Mouse (Mus musculus) small intestine, adult 2 months (tissue): ENCODE measurements around the gene Rybp. TPM values are rescaled to one million over a fixed set of nuclear protein-coding genes. Genes with fewer than 3 reads are reported as not detected.

Source experiments
- H3K27ac ChIP-seq: fragments of 200-500 bp; 2 replicates; pipeline ENCODE4 v1.5.1; 2012; ENCODE audit warnings: low read depth, low read length, control low read depth, inconsistent platforms; ENCODE audit not compliant: insufficient read depth
- H3K27me3 ChIP-seq: fragments of 200-500 bp; 2 replicates; pipeline ENCODE4 v1.6.1; 2012; ENCODE audit warnings: mild to moderate bottlenecking, moderate library complexity, low read length, inconsistent platforms; ENCODE audit not compliant: control insufficient read depth, insufficient read depth
- H3K36me3 ChIP-seq: fragments of 200-500 bp; 2 replicates; pipeline ENCODE4 v1.6.1; 2012; ENCODE audit warnings: mild to moderate bottlenecking, low read length, control low read depth, inconsistent platforms; ENCODE audit not compliant: control insufficient read depth, insufficient read depth
- H3K4me1 ChIP-seq: fragments of 200-500 bp; 2 replicates; pipeline ENCODE4 v1.6.1; 2012; ENCODE audit warnings: low read length, inconsistent platforms, mixed read lengths; ENCODE audit not compliant: control insufficient read depth, insufficient read depth, insufficient read length
- H3K4me3 ChIP-seq: fragments of 200-500 bp; 2 replicates; pipeline ENCODE4 v1.5.1; 2012; ENCODE audit warnings: low read depth, mild to moderate bottlenecking, control low read depth, inconsistent platforms, low read length, moderate library complexity
- CTCF ChIP-seq: fragments of 200-500 bp; IDR thresholded peaks from 2 replicates; pipeline ENCODE4 v1.5.1; 2012; ENCODE audit warnings: low read depth, mild to moderate bottlenecking, control low read depth, inconsistent platforms, low read length, moderate library complexity, mixed read lengths; ENCODE audit not compliant: insufficient replicate concordance, insufficient read length; ENCODE audit errors: extremely low read depth
- POLR2A ChIP-seq: fragments of 200-500 bp; IDR thresholded peaks from 2 replicates; pipeline ENCODE4 v1.6.1; 2012; ENCODE audit warnings: low read depth, mild to moderate bottlenecking, control low read depth, inconsistent platforms, low read length, moderate library complexity
- WGBS: fragments of 180-500 bp; shearing (Covaris S2); methylation state at CpG from one replicate; pipeline ENCODE4 v1.1.7; 2018; 5-methylcytosine and 5-hydroxymethylcytosine counted together
- polyA plus RNA-seq: library from polyadenylated mRNA; depleted of rRNA; stranded (reverse); fragments of >200 nt; gene quantifications from 2 replicates; pipeline ENCODE4 v1.2.3, GENCODE M21; 2012

Rybp gene
- polyA plus RNA-seq, 1 experiment, result 16.8 TPM

DNA sequence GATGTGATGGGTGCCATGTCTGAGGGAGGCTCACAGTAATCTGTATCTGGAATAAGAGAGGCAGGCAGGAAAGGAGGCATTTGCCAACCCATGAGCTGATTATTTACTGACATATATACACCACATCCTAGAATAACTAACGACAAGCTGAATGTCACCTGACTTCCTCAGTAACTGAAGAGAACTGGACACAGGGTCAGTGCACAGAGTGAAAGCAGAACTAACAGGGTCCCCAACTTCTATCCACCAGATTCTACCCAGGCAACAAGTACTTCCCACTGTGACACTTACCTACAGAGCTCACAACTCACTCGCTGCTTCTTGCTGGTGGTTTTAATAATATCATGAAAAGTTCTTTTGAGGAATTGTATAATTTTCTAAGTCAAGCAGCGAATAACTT is 15.3 kb downstream of the Rybp start:
- Histone ChIP-seq H3K27me3 (no peaks in the 10 kb centered on the region), H3K4me1 (peaks cover 10% of the 10 kb centered on the region; the same call in 1 of the 2 replicates), H3K36me3 (no peaks in the 10 kb centered on the region), H3K27ac (no peak overlapping the region), H3K4me3 (no peak overlapping the region)
- 63% methylated on average over 3 of the region's 3 CpGs for WGBS
- TF ChIP-seq CTCF, result no peak
- TF ChIP-seq POLR2A, result no peak

DNA sequence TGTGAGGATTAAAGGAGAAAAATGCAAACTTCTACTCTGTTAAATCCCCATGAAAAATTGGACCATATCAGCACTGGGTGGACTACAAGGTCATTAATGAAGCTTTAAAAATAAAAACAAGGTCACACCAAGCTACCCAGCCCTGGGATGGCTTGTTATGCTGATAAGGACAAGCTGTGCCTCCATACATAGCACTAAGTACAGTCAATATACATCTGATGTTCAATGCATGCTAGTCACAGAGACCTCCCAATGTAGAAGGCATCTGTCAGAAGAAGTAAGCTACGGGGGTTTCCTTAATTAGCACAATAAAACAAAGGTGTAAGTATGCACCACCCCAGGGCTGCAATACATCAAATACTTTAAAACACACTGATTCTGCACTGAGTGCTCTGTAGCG is 16.5 kb downstream of the Rybp start:
- WGBS, result 68% methylated on average over 2 of the region's 2 CpGs
- no peak overlapping the region for H3K4me3 ChIP-seq
- no peak overlapping the region for H3K27ac ChIP-seq
- TF ChIP-seq POLR2A, result no peak
- TF ChIP-seq CTCF, result no peak
- peaks cover 10% of the 10 kb centered on the region; the same call in 1 of the 2 replicates for H3K4me1 ChIP-seq
- no peaks in the 10 kb centered on the region for H3K36me3 ChIP-seq
- H3K27me3 ChIP-seq, result no peaks in the 10 kb centered on the region

DNA sequence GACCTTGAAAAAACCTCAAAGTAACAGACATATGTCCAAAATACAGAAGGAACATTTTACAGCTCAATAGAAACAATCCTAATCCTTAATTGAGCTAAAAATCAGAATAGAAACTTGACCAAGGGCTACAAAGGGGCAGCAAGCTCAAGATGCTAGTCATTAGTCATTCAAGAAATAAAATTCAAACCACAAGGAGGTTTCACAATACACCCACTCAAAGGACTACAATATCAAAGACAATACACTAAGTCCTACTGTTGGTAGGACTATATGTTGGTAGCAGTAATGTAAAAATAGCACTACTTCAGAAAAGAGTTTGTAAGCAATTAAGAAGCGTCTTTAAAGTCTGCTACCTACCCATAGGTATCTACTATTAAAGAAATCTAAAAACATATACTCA is 27.7 kb downstream of the Rybp start:
- Histone ChIP-seq H3K4me1 (peaks cover 2% of the 10 kb centered on the region; the same call in 1 of the 2 replicates), H3K27me3 (no peaks in the 10 kb centered on the region), H3K4me3 (no peak overlapping the region), H3K36me3 (no peaks in the 10 kb centered on the region), H3K27ac (no peak overlapping the region)
- no peak for TF ChIP-seq CTCF
- TF ChIP-seq POLR2A, result no peak
- 90% methylated on average over 1 of the region's 1 CpGs for WGBS

DNA sequence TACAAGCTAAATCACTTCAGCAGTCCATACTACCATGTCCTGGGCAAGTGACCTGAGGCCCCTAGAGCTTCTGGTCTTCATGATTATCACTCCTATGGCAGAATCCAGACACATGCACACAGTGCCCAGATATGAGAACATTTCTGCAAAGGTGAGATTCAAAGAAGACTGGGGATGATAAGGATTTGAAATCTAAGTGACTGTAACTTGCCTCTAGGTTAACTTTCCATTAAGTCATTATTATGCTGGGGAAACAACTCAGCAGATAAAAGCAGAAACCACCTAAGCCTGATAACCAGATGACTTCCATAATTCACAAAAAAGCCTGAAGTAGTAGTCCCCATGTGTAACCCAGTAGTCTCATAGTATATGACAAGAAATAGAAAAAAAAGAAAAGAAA is 29.0 kb downstream of the Rybp start:
- Histone ChIP-seq H3K36me3 (no peaks in the 10 kb centered on the region), H3K4me3 (no peak overlapping the region), H3K27me3 (no peaks in the 10 kb centered on the region), H3K27ac (no peak overlapping the region), H3K4me1 (0 out of 2 replicates have a peak, but pooled peaks cover 2% of the 10 kb centered on the region)
- TF ChIP-seq POLR2A (no peak), CTCF (no peak)

DNA sequence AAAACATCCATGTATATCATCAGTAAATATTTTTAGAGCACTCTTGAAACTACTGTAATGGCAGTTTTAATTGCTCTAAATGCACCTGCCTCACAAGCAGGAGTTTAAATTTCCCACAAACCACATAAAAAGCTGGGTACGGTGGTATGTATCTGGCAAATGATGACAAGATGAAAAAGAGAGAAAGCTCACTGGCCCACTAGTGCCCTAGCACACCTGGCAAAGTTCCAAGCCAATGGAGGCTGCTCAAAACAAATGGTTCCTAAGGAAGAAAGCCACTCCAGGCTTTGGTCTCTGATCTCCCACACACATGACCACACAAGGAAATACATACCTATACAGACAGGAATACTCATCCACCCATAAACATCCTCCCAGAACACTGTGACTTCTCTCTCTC is 31.9 kb downstream of the Rybp start:
- no peak overlapping the region for H3K4me3 ChIP-seq
- no peaks in the 10 kb centered on the region for H3K27me3 ChIP-seq
- WGBS, result 37% methylated on average over 1 of the region's 1 CpGs
- H3K4me1 ChIP-seq, result 0 out of 2 replicates have a peak, but pooled peaks cover 2% of the 10 kb centered on the region
- no peak overlapping the region for H3K27ac ChIP-seq
- TF ChIP-seq POLR2A (no peak), CTCF (no peak)
- H3K36me3 ChIP-seq, result no peaks in the 10 kb centered on the region

DNA sequence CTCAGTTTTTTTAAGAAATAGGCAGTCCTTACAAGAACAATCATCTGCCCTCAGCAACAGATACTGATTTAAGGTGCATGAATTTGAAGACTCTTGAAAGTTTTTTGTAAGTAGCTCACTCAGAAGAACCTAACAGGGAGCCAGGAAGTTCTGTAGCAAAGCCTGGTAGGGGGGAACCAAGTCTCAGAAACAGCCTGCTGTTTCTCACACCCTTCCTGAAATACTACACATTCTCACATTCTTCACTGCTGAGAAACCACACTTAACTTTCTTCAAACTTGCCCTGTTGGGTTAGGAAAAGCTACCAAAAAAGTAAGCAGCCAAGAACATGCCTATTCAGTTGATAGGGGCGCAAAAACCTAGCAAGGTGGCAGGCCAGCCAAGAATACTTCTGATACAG is 32.6 kb downstream of the Rybp start:
- TF ChIP-seq CTCF (no peak), POLR2A (no peak)
- no peaks in the 10 kb centered on the region for H3K27me3 ChIP-seq
- no peaks in the 10 kb centered on the region for H3K36me3 ChIP-seq
- H3K27ac ChIP-seq, result no peak overlapping the region
- 89% methylated on average over 1 of the region's 1 CpGs for WGBS
- no peak overlapping the region for H3K4me3 ChIP-seq
- H3K4me1 ChIP-seq, result 0 out of 2 replicates have a peak, but pooled peaks cover 2% of the 10 kb centered on the region

DNA sequence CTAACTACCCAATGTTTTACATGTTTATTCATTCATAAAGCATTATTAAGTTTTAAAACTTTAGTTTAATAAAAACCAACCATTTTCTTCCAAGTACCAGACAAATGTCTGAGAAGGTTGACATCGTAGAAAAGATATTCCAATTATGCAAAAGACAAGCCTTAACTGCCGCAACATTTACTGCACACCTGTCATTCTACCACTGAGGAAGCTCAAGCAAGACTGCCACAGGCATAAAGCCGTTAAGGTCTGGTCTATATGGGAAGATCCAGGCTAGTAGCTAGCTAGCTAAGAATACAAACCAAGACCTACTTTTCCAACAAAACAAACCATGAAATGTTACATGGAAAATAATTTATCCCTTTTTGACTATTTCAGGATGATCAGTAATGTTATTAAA is 42.8 kb downstream of the Rybp start:
- H3K4me1 ChIP-seq, result peaks cover 12% of the 10 kb centered on the region; the same call in 1 of the 2 replicates
- H3K27me3 ChIP-seq, result no peaks in the 10 kb centered on the region
- no peak overlapping the region for H3K27ac ChIP-seq
- no peak overlapping the region for H3K4me3 ChIP-seq
- no peaks in the 10 kb centered on the region for H3K36me3 ChIP-seq
- no peak for TF ChIP-seq CTCF
- no peak for TF ChIP-seq POLR2A
- 75% methylated on average over 3 of the region's 3 CpGs for WGBS
